Mouse (Mus musculus) myocyte (in vitro differentiated cells): ENCODE measurements around the gene Txndc2. TPM values are rescaled to one million over a fixed set of nuclear protein-coding genes. Genes with fewer than 3 reads are reported as not detected.

ENCODE experiments used
- H3K27me3 ChIP-seq: one replicate; pipeline ENCODE4 v1.6.1; 2011; ENCODE audit not compliant: control insufficient read depth, insufficient read depth, insufficient read length
- H3K36me3 ChIP-seq: one replicate; pipeline ENCODE4 v1.6.1; 2011; ENCODE audit not compliant: control insufficient read depth, insufficient read depth
- H3K4me2 ChIP-seq: one replicate; pipeline ENCODE4 v1.6.1; 2011; ENCODE audit warnings: low read depth, control low read depth
- H3K4me3 ChIP-seq: one replicate; pipeline ENCODE4 v1.5.1; 2011; ENCODE audit warnings: mild to moderate bottlenecking, control low read depth, moderate library complexity
- H3K79me2 ChIP-seq: one replicate; pipeline ENCODE4 v1.6.1; 2011; ENCODE audit not compliant: control insufficient read depth, insufficient read depth
- H3ac ChIP-seq: one replicate; pipeline ENCODE4 v1.6.1; 2011; ENCODE audit not compliant: control insufficient read depth, insufficient read length
- MAX ChIP-seq: IDR thresholded peaks from one replicate; pipeline ENCODE4 v1.6.1; 2011; ENCODE audit warnings: low read depth, mild to moderate bottlenecking, control low read depth
- TCF12 ChIP-seq: IDR thresholded peaks from one replicate; pipeline ENCODE4 v1.6.1; 2011; ENCODE audit warnings: mild to moderate bottlenecking, control low read depth; ENCODE audit not compliant: poor library complexity, insufficient read depth, severe bottlenecking
- TCF3 ChIP-seq: IDR thresholded peaks from one replicate; pipeline ENCODE4 v1.6.1; 2011; ENCODE audit warnings: low read depth, control low read depth; ENCODE audit not compliant: insufficient read length
- polyA plus RNA-seq: library from polyadenylated mRNA; unstranded; fragments of >200 nt; fragmentation: generic; extraction: Trizol; gene quantifications from one replicate; pipeline ENCODE4 v1.2.1, GENCODE M21; 2012; ENCODE audit warnings: missing spikeins

The Txndc2 gene
- polyA plus RNA-seq, 1 experiment: 0.04 TPM

DNA sequence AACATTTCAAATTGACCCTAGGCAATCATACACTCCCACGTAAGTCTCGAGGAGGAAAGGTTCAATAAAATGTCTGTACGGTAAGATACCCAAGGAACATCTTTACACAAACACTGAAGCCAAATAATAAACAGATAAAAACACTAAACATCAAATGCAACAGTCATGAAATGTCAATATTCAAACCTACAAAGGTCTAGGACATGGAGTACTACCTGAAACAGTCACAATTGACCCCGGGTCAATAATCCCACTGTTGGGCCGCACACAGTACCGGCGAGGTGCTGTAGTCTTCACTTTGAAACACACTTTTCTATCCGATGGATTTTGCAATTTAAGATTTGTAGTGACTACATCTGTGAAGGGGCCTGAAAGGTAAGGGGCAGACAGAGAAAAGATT, 47.3 kb downstream of the Txndc2 start:
- Histone ChIP-seq H3K27me3 (no peaks in the 10 kb centered on the region), H3K4me2 (no peak overlapping the region), H3K4me3 (no peak overlapping the region), H3ac (no peak overlapping the region), H3K79me2 (peaks cover 99% of the 10 kb centered on the region), H3K36me3 (peaks cover 17% of the 10 kb centered on the region)
- no peak for TF ChIP-seq MAX
- TF ChIP-seq TCF3: no peak
- no peak for TF ChIP-seq TCF12

Other genes with a start within 250 kb of the Txndc2 start
- gene Tmem232, start 101.4 kb downstream of the Txndc2 start, polyA plus RNA-seq: not detected
- 78.9 TPM for gene Vapa, start 28.6 kb downstream of the Txndc2 start, polyA plus RNA-seq
- 60.7 TPM for gene Rab31, start 130.6 kb upstream of the Txndc2 start, polyA plus RNA-seq
- gene Ppp4r1, start 140.4 kb upstream of the Txndc2 start, polyA plus RNA-seq: 44.9 TPM
- 24.5 TPM for gene Ralbp1, start 243.6 kb upstream of the Txndc2 start, polyA plus RNA-seq